Mouse (Mus musculus): ENCODE measurements at regions not wholly inside any gene's neighbourhood (a gene's known extent, or its start where the extent isn't known, plus 50 kb on each side); places are given as distances from the start of the nearest gene placed in this dataset.

DNA sequence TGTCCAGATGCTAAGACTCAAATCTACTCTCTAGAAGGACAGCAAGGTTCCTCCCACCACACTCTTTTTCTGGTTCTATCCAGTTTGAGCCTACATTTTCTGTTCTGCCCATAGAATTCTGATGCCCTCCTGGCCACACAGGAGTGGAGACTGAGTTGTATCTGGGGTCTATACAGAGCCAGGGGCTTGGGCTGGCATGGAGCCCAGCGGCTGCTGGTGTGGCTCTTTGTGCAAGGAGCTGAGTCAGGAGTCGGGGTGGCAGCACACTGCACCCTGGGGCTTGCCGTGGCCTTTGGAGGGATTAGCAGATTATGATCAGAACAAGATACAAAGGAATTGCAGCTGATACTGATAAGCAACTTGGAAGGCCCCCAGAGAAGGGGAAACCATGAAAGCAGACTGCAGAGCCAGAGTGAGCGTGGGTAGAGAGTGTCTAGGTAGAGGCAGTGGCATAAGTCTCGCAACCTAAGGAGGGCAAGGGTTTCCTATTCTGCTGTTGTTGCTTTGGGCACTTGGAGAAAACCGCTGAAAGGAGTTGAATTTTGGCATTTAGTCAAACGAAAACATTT lies 348.5 kb downstream of the Pik3r1 start:
- Histone ChIP-seq H3K9ac (no peak overlapping the region), H3K27ac (no peak overlapping the region), H3K9me3 (no peaks in the 10 kb centered on the region), H3K36me3 (no peaks in the 10 kb centered on the region), H3K4me2 (replicated peaks) (no peak overlapping the region), H3K4me1 (no peaks in the 10 kb centered on the region), H3K27me3 (no peaks in the 10 kb centered on the region), H3K4me3 (no peak overlapping the region)
- no peak for ATAC-seq (ENCODE audit: insufficient number of reproducible peaks, insufficient read depth, low FRiP score, low TSS enrichment)
- 81% methylated on average over 7 of the region's 7 CpGs for WGBS

DNA sequence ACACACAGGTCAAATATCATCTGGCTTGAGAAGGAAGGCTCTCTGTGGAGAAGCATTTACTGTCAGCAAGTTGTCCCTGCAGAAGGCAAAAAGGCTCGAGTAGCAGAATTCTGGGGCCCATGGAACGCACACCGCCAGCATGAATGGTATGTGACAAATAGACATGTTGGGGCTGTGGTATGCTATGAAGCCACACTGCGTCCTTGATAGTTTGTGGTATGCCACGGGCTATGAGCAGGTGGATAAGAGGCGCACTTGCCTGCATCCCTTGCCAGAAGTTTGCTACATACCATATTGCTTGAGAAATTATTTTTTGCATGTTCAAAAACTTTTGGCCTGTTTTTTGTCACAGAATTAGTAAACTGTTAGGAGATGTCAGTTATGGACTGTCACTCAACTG lies 349.7 kb downstream of the Pik3r1 start:
- no peak overlapping the region for H3K9ac ChIP-seq
- ATAC-seq (ENCODE audit: insufficient number of reproducible peaks, insufficient read depth, low FRiP score, low TSS enrichment), result no peak
- no peaks in the 10 kb centered on the region for H3K36me3 ChIP-seq
- H3K9me3 ChIP-seq, result no peaks in the 10 kb centered on the region
- no peaks in the 10 kb centered on the region for H3K4me1 ChIP-seq
- no peak overlapping the region for H3K4me2 ChIP-seq (replicated peaks)
- 82% methylated on average over 6 of the region's 6 CpGs for WGBS
- H3K27me3 ChIP-seq, result no peaks in the 10 kb centered on the region
- no peak overlapping the region for H3K4me3 ChIP-seq
- H3K27ac ChIP-seq, result no peak overlapping the region

DNA sequence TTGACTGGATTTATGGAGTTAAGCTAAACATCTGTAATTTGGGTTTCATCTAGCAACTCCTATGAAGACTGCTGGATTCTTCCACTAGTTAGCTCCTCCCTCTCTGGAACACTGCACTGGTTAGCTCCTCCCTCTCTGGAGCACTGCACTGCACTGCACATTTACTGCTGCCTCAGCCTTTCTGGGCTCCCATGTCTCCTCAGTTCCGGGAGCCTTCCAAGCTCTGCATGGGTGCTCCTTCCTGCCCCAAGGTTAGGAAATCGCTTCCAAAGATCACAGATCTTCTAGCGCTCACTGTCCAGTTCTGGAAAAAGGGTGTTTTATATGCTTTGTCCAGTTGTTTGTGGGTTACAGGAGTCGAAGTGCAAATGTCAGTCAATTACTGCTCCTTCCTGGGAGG lies 359.1 kb downstream of the Pik3r1 start:
- Histone ChIP-seq H3K4me1 (no peaks in the 10 kb centered on the region), H3K27me3 (no peaks in the 10 kb centered on the region), H3K9ac (no peak overlapping the region), H3K9me3 (no peaks in the 10 kb centered on the region), H3K36me3 (no peaks in the 10 kb centered on the region), H3K27ac (no peak overlapping the region), H3K4me2 (replicated peaks) (no peak overlapping the region), H3K4me3 (no peak overlapping the region)
- 70% methylated on average over 4 of the region's 4 CpGs for WGBS
- ATAC-seq (ENCODE audit: insufficient number of reproducible peaks, insufficient read depth, low FRiP score, low TSS enrichment), result no peak

DNA sequence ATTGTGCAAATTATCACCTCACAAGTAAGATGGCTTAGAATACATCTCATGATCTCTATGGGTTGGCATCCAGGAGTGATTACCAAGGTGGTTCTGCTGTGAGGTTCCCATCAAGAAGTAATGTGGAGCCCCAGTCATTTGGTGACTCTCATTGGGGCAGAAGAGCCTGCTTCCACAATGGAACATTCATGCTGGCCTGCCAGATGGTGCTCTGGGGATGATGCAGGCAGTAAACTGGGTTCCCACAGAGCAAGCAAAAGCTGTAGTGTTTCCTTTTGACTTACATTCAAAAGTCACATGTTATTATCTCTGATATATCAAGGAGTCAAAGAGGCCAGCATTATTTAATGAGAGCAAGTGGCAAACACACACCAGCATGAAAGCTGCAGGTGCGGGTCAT lies 360.4 kb downstream of the Pik3r1 start:
- no peaks in the 10 kb centered on the region for H3K27me3 ChIP-seq
- H3K4me2 ChIP-seq (replicated peaks), result no peak overlapping the region
- H3K36me3 ChIP-seq, result no peaks in the 10 kb centered on the region
- H3K4me1 ChIP-seq, result no peaks in the 10 kb centered on the region
- H3K27ac ChIP-seq, result no peak overlapping the region
- no peak for ATAC-seq (ENCODE audit: insufficient number of reproducible peaks, insufficient read depth, low FRiP score, low TSS enrichment)
- no peak overlapping the region for H3K4me3 ChIP-seq
- 89% methylated on average over 1 of the region's 1 CpGs for WGBS
- H3K9me3 ChIP-seq, result no peaks in the 10 kb centered on the region
- no peak overlapping the region for H3K9ac ChIP-seq

DNA sequence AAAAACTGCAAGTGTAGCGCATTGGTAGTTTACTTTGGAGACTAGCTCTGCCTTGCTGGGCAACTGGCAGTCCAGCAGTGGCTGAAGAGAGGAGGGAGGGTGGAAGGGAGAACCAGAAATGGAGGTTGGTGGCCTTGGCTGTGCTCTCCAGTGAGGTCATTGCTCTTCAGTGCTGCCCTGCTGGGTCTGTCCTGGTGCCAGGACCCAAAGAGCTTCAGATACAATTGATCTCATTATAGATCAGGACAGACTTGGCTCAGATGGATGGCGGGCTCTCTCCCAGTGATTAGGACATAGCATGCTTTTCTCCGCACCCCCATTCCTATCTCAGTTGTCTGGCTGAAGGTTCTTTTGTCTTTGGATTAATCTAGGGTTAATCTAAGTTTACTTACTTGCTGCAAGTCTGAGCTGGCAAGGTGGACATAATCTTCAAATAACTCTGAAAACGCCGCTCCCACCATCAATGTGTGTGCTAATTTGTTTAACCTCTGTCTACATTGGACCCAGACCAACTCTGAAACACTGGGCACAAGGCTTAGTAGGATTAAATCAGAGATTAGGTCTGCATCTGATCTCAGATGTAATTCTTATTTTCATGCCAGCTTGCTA lies 394.3 kb downstream of the Pik3r1 start:
- no peak overlapping the region for H3K9ac ChIP-seq
- no peak for ATAC-seq (ENCODE audit: insufficient number of reproducible peaks, insufficient read depth, low FRiP score, low TSS enrichment)
- no peak overlapping the region for H3K27ac ChIP-seq
- H3K4me1 ChIP-seq, result no peaks in the 10 kb centered on the region
- H3K9me3 ChIP-seq, result no peaks in the 10 kb centered on the region
- WGBS, result 88% methylated on average over 5 of the region's 5 CpGs
- no peaks in the 10 kb centered on the region for H3K27me3 ChIP-seq
- no peak overlapping the region for H3K4me3 ChIP-seq
- H3K36me3 ChIP-seq, result no peaks in the 10 kb centered on the region
- H3K4me2 ChIP-seq (replicated peaks), result no peak overlapping the region

DNA sequence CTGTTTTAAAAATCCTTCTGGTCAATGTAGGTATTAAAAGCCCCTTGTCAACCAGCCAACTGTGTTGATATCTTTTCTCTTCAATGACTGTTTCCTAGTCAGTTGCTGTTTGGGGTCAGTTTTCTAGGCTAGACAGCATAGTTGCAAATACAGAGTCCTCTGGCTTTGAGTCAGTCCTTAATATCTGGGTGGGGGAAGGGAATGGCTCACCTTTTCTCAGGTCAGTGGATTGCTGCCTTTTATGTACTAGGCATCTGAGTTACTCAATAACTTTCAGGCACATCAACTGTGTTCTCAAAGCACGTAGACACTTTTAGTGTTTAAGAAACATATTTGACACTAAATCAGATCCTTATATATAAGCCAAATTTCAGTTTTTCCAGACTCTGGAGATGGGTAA lies 396.1 kb downstream of the Pik3r1 start:
- no peak overlapping the region for H3K27ac ChIP-seq
- H3K9me3 ChIP-seq, result no peaks in the 10 kb centered on the region
- no peaks in the 10 kb centered on the region for H3K27me3 ChIP-seq
- no peak overlapping the region for H3K9ac ChIP-seq
- H3K4me3 ChIP-seq, result no peak overlapping the region
- 82% methylated on average over 1 of the region's 1 CpGs for WGBS
- no peaks in the 10 kb centered on the region for H3K4me1 ChIP-seq
- H3K36me3 ChIP-seq, result no peaks in the 10 kb centered on the region
- ATAC-seq (ENCODE audit: insufficient number of reproducible peaks, insufficient read depth, low FRiP score, low TSS enrichment), result no peak
- no peak overlapping the region for H3K4me2 ChIP-seq (replicated peaks)

DNA sequence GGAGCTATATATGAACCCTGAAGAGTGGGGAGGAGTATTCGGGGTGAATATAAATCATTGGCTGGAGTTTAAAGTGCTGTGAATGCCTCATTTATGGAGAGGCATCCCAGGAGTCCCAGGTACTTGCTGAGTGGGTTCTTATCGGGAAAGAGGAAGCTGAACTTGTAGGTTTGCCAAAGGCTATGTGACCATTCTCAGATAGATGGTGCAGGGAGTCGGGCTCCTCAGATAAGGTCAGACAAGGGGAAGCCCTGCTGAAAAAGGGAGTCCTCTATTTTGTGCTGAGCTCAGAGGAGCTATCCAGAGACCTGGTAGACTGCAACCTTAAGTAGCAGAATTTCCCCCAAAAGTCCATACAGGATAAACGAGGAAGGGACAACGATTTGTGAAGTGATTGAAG lies 399.8 kb downstream of the Pik3r1 start:
- Histone ChIP-seq H3K4me1 (no peaks in the 10 kb centered on the region), H3K9me3 (no peaks in the 10 kb centered on the region), H3K4me3 (no peak overlapping the region), H3K27me3 (no peaks in the 10 kb centered on the region), H3K9ac (no peak overlapping the region), H3K4me2 (replicated peaks) (no peak overlapping the region), H3K36me3 (no peaks in the 10 kb centered on the region), H3K27ac (no peak overlapping the region)
- WGBS, result 78% methylated on average over 5 of the region's 5 CpGs
- no peak for ATAC-seq (ENCODE audit: insufficient number of reproducible peaks, insufficient read depth, low FRiP score, low TSS enrichment)

DNA sequence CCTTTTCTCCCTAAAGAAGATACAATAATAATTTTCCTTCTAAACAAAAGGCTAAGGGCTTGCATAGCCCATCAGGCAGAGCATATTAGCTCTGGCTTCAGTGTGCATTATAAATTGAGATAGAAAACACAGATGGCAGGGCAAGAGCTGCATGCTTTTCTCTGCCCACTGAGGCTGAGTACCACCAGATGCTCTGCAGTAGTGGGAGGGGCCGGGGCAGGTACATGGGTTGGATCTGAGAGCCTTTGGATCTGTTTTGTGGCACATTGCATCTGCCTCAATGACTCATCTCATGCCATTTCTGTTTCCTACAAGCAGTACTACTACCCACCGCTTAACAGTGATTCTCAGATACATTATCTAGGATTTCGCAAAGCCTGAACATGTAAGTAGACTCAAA lies 412.7 kb downstream of the Pik3r1 start:
- H3K27me3 ChIP-seq, result no peaks in the 10 kb centered on the region
- no peak overlapping the region for H3K4me3 ChIP-seq
- no peak for ATAC-seq (ENCODE audit: insufficient number of reproducible peaks, insufficient read depth, low FRiP score, low TSS enrichment)
- H3K27ac ChIP-seq, result no peak overlapping the region
- no peaks in the 10 kb centered on the region for H3K9me3 ChIP-seq
- H3K36me3 ChIP-seq, result no peaks in the 10 kb centered on the region
- WGBS, result 87% methylated on average over 3 of the region's 3 CpGs
- H3K4me1 ChIP-seq, result no peaks in the 10 kb centered on the region
- H3K4me2 ChIP-seq (replicated peaks), result no peak overlapping the region
- H3K9ac ChIP-seq, result no peak overlapping the region

DNA sequence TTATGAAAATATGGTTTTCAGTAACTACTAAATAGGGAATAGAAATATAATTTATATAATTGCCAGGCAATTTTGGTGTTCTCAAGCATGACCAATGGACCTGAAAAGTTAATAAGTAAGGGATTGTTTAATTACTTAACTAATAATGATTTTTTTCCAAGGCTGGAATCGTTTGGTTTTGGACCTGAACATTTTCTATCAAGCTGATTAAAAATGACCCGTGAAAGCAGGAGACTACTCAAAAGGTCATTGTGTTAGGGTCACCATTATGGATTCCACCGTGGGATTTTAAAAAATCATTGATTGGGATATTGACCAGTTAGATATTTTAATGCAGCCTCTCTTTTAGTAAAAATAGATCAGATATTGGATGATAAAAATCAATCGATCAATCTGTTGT lies 416.9 kb downstream of the Pik3r1 start:
- no peaks in the 10 kb centered on the region for H3K9me3 ChIP-seq
- H3K4me3 ChIP-seq, result no peak overlapping the region
- no peaks in the 10 kb centered on the region for H3K4me1 ChIP-seq
- no peaks in the 10 kb centered on the region for H3K36me3 ChIP-seq
- H3K9ac ChIP-seq, result no peak overlapping the region
- no peak overlapping the region for H3K4me2 ChIP-seq (replicated peaks)
- no peak for ATAC-seq (ENCODE audit: insufficient number of reproducible peaks, insufficient read depth, low FRiP score, low TSS enrichment)
- H3K27ac ChIP-seq, result no peak overlapping the region
- no peaks in the 10 kb centered on the region for H3K27me3 ChIP-seq
- 74% methylated on average over 4 of the region's 4 CpGs for WGBS

DNA sequence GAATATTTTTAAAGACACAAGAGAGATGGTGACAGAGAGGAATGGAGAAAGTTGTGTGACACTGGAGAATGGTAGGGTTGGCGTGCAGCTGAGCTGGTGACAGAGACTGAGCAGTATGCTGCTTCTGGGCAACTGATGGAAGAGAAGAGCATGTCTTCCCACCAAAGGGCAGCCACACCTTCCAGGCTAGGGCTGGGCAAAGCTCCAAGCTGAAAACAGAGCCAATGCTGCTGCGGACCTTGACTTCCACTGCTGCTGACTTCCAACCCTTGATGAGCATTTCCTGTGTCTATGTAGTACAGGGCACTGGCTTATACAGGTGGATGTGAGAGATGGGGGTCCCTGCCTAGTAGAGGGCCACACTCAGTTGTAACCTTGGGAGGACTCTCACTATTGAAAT lies 418.7 kb downstream of the Pik3r1 start:
- no peak for ATAC-seq (ENCODE audit: insufficient number of reproducible peaks, insufficient read depth, low FRiP score, low TSS enrichment)
- Histone ChIP-seq H3K36me3 (no peaks in the 10 kb centered on the region), H3K27me3 (no peaks in the 10 kb centered on the region), H3K9ac (no peak overlapping the region), H3K4me3 (no peak overlapping the region), H3K4me2 (replicated peaks) (no peak overlapping the region), H3K9me3 (no peaks in the 10 kb centered on the region), H3K27ac (no peak overlapping the region), H3K4me1 (no peaks in the 10 kb centered on the region)
- WGBS, result 89% methylated on average over 2 of the region's 2 CpGs

DNA sequence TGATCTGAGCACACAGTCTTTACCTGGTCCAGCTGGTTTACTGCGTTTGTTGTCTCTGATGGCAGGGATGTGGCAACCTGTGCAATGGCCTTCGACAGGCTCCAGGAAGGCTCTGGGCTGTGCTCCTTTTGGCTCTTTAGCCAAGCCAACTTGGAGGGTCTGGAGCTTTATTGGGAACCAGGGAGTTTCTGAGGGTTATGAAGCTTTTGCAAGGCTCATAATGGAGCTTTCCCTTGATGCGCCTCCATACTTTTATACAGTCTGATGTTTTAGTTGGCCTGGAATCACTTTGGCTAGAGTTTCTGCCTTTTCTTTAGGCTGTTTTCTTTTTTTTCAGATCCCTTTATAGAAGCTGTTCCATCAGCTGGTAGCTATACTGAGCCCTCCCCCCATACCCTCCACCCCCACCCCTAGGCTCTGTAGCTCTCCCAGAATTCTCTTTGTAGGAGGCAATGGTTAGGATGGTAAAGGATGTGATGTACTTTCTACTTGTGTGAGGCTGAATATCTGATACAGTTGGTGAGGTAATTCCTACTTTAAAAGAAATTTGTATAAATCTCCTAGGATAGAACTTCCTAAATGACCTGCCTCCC lies 429.6 kb downstream of the Pik3r1 start:
- Histone ChIP-seq H3K27me3 (no peaks in the 10 kb centered on the region), H3K4me3 (no peak overlapping the region), H3K9me3 (no peaks in the 10 kb centered on the region), H3K36me3 (no peaks in the 10 kb centered on the region), H3K27ac (no peak overlapping the region), H3K9ac (no peak overlapping the region), H3K4me2 (replicated peaks) (no peak overlapping the region), H3K4me1 (no peaks in the 10 kb centered on the region)
- 86% methylated on average over 3 of the region's 3 CpGs for WGBS
- no peak for ATAC-seq (ENCODE audit: insufficient number of reproducible peaks, insufficient read depth, low FRiP score, low TSS enrichment)

DNA sequence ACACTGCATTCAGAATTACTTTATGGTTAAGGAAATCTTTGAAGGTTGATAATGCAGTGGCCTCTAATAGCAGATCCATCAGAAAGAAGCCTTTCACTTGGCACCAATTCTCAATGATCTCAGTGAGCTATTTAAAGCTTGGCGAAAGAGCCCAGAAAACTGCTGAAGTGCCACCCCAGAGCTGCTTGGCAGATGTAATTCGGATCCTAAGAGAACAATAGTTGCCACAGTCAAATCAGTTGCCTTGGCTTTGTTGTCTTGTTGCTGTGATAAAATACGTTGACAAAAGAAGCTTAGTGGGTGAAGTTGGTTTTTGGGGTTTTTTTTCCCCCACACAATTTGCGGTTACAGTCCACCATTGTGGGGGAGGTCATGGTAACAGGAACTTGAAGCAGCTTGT lies 449.4 kb downstream of the Pik3r1 start:
- Histone ChIP-seq H3K4me1 (peaks cover 4% of the 10 kb centered on the region; the same call in 1 of the 2 replicates), H3K9ac (no peak overlapping the region), H3K9me3 (no peaks in the 10 kb centered on the region), H3K27ac (no peak overlapping the region), H3K27me3 (no peaks in the 10 kb centered on the region), H3K4me3 (no peak overlapping the region), H3K4me2 (replicated peaks) (no peak overlapping the region), H3K36me3 (no peaks in the 10 kb centered on the region)
- ATAC-seq (ENCODE audit: insufficient number of reproducible peaks, insufficient read depth, low FRiP score, low TSS enrichment), result no peak
- 82% methylated on average over 4 of the region's 4 CpGs for WGBS
